Mouse (Mus musculus) forebrain, postnatal 0 days (tissue): Measurements from ENCODE around the gene Crybg3. TPM values are rescaled to one million over a fixed set of nuclear protein-coding genes. Genes with fewer than 3 reads are reported as not detected.
A peak's percentile ranks its signal among the peaks of the same experiment; 100 is the strongest.

Experiments used
- ATAC-seq: fragments of 200-750 bp; cut with Nextera tagmentation; 2 replicates; pipeline ENCODE4 v1.8.0; 2017; ENCODE audit warnings: mild to moderate bottlenecking, moderate library complexity
- DNase-seq: peaks from one replicate; pipeline ENCODE4 v3.0.0-alpha.2; 2015
- H3K27ac ChIP-seq: fragments of 300-500 bp; sonication (generic); 2 replicates; pipeline ENCODE4 v1.5.1; 2014; ENCODE audit warnings: low read depth, mild to moderate bottlenecking, antibody characterized with exemption, low read length, moderate library complexity, mixed read lengths
- H3K27me3 ChIP-seq: fragments of 300-500 bp; sonication (generic); 2 replicates; pipeline ENCODE4 v1.6.1; 2014; ENCODE audit warnings: mild to moderate bottlenecking, low read length, mixed read lengths; ENCODE audit not compliant: insufficient read depth
- H3K36me3 ChIP-seq: fragments of 300-500 bp; sonication (generic); 2 replicates; pipeline ENCODE4 v1.6.1; 2014; ENCODE audit warnings: mild to moderate bottlenecking, moderate library complexity; ENCODE audit not compliant: insufficient read depth
- H3K4me1 ChIP-seq: fragments of 300-500 bp; sonication (generic); 2 replicates; pipeline ENCODE4 v1.6.1; 2014; ENCODE audit warnings: antibody characterized with exemption; ENCODE audit not compliant: insufficient read depth
- H3K4me2 ChIP-seq: fragments of 300-500 bp; sonication (generic); 2 replicates; pipeline ENCODE4 v1.6.1; 2014; ENCODE audit warnings: low read depth, mild to moderate bottlenecking, moderate library complexity
- H3K4me3 ChIP-seq: fragments of 300-500 bp; sonication (generic); 2 replicates; pipeline ENCODE4 v1.5.1; 2014; ENCODE audit warnings: low read depth, low read length, mixed read lengths
- H3K9ac ChIP-seq: fragments of 300-500 bp; sonication (generic); 2 replicates; pipeline ENCODE4 v1.6.1; 2014; ENCODE audit warnings: mild to moderate bottlenecking
- H3K9me3 ChIP-seq: fragments of 300-500 bp; sonication (generic); 2 replicates; pipeline ENCODE4 v1.6.1; 2016; ENCODE audit warnings: low read length
- CTCF ChIP-seq: sonication (generic); IDR thresholded peaks from 2 replicates; pipeline ENCODE4 v1.5.1; 2016; ENCODE audit warnings: antibody characterized with exemption, control low read depth, low read depth
- WGBS: fragments of 180-500 bp; shearing (Covaris S2); extraction: QIAGEN DNeasy Blood & Tissue Kit; methylation state at CpG from one replicate; pipeline ENCODE4 v1.1.7; 2014; 5-methylcytosine and 5-hydroxymethylcytosine counted together
- polyA plus RNA-seq: library from polyadenylated mRNA; unstranded; fragments of >200 nt; fragmentation: Nextera tagmentation; extraction: Ambion mirVana; gene quantifications from 2 replicates; pipeline ENCODE4 v1.2.1, GENCODE M21; 2015
- total RNA-seq: library from RNA; depleted of rRNA; stranded (reverse); fragments of >200 nt; gene quantifications from 2 replicates; pipeline ENCODE4 v1.2.3, GENCODE M21; 2014

Crybg3 gene
- total and polyA plus RNA-seq, 2 experiments from 2014 or later, result 0.92 to 4.7 TPM

DNA sequence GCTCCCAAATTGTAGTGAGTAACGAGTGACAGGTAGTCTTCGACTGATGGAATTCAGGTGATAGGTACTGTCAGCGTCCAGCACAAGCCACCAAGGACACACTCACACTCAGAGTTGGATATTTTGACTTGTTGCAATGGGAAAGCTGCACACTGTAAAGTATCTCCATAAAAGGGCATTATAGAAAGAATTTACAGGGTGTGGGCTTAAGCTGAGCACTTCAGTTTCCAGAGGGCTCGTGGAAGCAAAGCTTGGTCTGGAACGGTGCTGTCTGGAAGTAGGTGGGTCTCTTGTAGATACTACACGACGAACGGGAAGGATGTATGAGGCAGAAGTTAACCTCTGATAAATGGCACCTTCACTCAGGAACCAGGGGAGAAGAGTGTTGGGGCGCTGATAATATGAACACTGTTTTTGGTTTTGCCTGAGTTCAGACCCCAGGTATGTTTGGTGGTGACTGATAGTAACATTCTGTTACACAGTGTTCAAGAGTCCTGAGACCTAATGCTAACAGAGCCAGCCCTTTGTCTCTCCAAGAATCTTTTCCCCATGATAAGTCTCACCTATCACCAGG lies 112.7 kb downstream of the Crybg3 start:
- Histone ChIP-seq H3K27ac (no peak overlapping the region), H3K9me3 (no peaks in the 10 kb centered on the region), H3K4me3 (no peak overlapping the region), H3K4me2 (no peak overlapping the region), H3K9ac (no peak overlapping the region), H3K36me3 (peaks cover 11% of the 10 kb centered on the region; the same call in 1 of the 2 replicates), H3K27me3 (no peaks in the 10 kb centered on the region), H3K4me1 (no peaks in the 10 kb centered on the region)
- no peak for ATAC-seq
- DNase-seq, result no peak
- 93% methylated on average over 9 of the region's 9 CpGs for WGBS
- TF ChIP-seq CTCF, result no peak

DNA sequence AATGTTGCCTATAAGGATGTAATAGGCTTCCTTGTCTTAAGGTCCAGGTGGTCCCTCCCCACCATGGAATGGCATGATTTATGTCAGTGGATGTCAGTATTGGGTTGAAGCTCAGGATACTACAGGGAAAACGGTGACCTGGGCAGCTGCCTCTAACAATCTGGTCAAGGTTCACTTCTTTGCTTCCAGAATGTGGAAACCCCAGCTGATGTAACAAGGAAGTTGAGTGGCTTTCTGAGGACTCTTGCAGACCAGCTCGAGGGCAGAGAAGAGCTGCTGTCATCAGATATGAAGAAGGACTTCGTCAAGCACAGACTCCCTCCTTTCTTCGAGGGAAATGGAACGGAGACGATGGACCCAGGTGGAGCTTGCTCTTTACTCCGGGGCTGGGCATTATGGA lies 113.5 kb downstream of the Crybg3 start:
- ATAC-seq (no peak), DNase-seq (no peak)
- Histone ChIP-seq H3K9ac (no peak overlapping the region), H3K4me3 (no peak overlapping the region), H3K36me3 (peaks cover 10% of the 10 kb centered on the region; the same call in 1 of the 2 replicates), H3K4me2 (no peak overlapping the region), H3K27me3 (no peaks in the 10 kb centered on the region), H3K9me3 (no peaks in the 10 kb centered on the region), H3K27ac (no peak overlapping the region), H3K4me1 (no peaks in the 10 kb centered on the region)
- TF ChIP-seq CTCF, result no peak
- 92% methylated on average over 7 of the region's 7 CpGs for WGBS

DNA sequence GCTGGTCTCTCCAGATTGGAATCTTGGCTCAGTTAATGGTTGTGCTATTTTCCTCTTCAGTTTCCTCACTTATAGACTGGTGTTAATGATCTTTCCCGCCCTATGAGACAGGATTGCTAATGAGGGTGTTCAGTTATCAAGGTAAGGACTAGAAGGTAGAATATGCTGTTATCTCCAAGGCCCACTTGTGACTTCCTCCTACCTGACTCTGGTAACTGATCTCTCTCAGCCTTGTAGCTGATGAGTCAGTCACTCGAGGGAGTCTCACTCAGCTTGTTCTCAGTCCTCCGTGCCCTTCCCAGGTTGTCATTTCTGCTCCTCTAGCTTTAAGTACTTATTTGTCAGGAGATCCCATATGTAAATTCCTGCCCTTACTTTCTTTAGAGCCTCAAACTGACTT lies 122.8 kb downstream of the Crybg3 start:
- no peaks in the 10 kb centered on the region for H3K27me3 ChIP-seq
- H3K4me3 ChIP-seq, result no peak overlapping the region
- TF ChIP-seq CTCF, result no peak
- WGBS, result 92% methylated on average over 3 of the region's 3 CpGs
- no peak overlapping the region for H3K27ac ChIP-seq
- peaks cover 4% of the 10 kb centered on the region; the same call in 1 of the 2 replicates for H3K36me3 ChIP-seq
- DNase-seq (no peak), ATAC-seq (no peak)
- H3K4me1 ChIP-seq, result no peaks in the 10 kb centered on the region
- no peak overlapping the region for H3K9ac ChIP-seq
- H3K9me3 ChIP-seq, result no peaks in the 10 kb centered on the region
- no peak overlapping the region for H3K4me2 ChIP-seq

DNA sequence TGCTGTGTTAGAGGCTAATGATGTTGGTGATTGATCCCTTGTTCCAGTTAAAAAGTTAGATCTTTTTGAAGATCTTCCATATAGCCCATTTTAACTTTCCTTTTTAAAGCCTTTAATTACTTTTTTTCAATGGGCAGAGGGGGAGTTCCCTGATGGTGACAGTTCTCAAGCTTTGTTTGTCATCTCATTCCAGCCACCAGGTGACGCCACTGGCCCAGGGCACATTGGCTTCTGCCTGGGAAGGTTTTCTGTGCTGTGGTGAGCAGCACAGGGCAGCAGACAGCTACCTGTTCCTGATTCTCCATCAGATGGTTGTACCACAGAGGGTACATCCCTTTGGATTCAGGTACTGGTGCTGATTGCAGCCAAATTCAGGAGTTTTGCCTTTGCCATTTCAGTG lies 126.0 kb downstream of the Crybg3 start:
- Histone ChIP-seq H3K27me3 (no peaks in the 10 kb centered on the region), H3K9me3 (no peaks in the 10 kb centered on the region), H3K9ac (no peak overlapping the region), H3K4me2 (no peak overlapping the region), H3K36me3 (no peaks in the 10 kb centered on the region), H3K4me3 (no peak overlapping the region), H3K27ac (no peak overlapping the region), H3K4me1 (no peaks in the 10 kb centered on the region)
- peak; percentile 81 for TF ChIP-seq CTCF
- peak; percentile 55 for DNase-seq
- 8% methylated on average over 1 of the region's 1 CpGs for WGBS
- no peak for ATAC-seq

DNA sequence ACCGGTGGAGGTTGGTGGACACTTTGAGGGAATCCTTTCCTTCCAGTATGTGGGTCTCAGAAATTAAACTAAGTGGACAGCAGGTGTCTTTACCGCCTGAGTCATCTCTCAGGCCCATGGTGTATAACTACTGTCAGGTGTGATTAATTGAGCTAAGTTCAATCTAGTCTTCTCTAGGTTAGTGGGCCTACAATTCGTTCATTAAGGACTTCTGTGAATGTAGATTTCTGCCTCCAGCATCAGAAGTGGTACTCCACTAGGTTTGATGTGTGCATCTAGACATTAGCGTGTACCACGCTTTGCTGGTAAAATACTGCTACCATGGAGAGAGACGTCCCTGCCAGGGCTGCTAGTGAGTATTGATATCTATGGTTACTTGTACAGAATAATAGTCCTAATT lies 128.2 kb downstream of the Crybg3 start:
- Histone ChIP-seq H3K4me2 (peak overlapping the region; percentile 58), H3K27me3 (no peaks in the 10 kb centered on the region), H3K4me3 (peak overlapping the region; percentile 64), H3K9ac (0 out of 2 replicates have a peak overlapping the region, but pooled peaks have one; percentile 64), H3K27ac (no peak overlapping the region), H3K9me3 (no peaks in the 10 kb centered on the region), H3K36me3 (no peaks in the 10 kb centered on the region), H3K4me1 (no peaks in the 10 kb centered on the region)
- WGBS, result 50% methylated on average over 6 of the region's 6 CpGs
- no peak for ATAC-seq
- no peak for TF ChIP-seq CTCF
- no peak for DNase-seq

DNA sequence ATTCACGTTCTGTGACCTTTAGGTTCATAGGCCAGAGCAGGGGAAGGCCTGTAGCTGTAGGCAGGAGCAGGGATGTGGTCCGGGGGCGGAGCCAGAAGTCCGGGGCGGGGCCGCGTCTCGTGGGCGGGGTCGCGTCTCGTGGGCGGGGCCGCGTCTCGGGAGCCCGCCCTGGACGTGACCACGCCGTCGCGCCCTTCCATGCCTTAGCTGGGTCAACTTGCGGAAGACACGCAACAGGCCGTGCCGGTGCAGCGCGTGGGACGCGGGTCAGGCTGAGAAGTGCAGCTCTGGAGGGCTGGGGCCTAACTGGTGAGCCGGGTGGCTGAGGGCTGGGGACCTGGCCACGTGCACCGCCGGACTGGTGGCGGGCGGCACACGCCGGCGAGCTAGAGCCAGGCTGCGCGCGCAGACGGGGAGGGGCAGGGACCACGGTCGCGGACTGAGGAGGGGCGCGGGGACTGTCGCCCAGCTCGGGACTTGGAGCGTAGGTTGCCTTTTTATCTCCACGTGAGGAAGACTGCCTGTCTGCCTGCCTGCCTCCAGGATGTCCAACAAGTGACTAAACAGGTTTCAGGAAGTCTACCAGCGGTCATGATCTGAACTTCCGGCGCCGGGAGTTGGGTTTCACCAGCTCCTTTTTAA lies 129.0 kb downstream of the Crybg3 start, which contains the start of gene Riox2:
Gene Riox2 (plus strand): TSS at position 139 of the 642 bp plus-strand sequence.
- H3K36me3 ChIP-seq, result no peaks in the 10 kb centered on the region
- peak; percentile 95 for ATAC-seq
- H3K27ac ChIP-seq, result no peak within 1 kb of the TSS
- no peak for TF ChIP-seq CTCF
- no peaks in the 10 kb centered on the region for H3K4me1 ChIP-seq
- 3% methylated on average over 50 of the region's 56 CpGs for WGBS
- H3K9me3 ChIP-seq, result no peaks in the 10 kb centered on the region
- H3K9ac ChIP-seq, result peak within 1 kb of the TSS; percentile 64
- peak within 1 kb of the TSS; percentile 64 for H3K4me3 ChIP-seq
- H3K4me2 ChIP-seq, result peak within 1 kb of the TSS; percentile 58
- DNase-seq, result peak; percentile 83
- H3K27me3 ChIP-seq, result no peaks in the 10 kb centered on the region

DNA sequence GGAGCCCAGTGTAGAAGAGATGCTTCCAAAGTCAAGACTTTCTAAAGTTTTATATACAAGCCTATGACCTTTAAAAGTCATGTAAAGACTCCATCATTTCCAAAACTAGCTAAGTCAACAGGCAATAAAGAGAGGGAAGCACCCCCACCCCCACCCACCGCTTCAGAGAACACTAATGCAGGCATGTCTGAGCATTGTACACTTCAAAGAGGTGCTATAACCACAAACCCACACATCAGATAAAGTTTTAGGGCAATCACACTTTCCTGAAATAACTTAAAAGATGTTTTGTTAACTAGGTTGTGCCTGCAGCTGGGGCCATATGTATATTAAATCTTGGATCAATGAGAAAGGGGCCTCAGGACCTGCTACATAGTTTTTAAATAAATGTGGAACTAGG lies 130.9 kb downstream of the Crybg3 start:
- ATAC-seq, result no peak
- H3K9me3 ChIP-seq, result no peaks in the 10 kb centered on the region
- no peak for TF ChIP-seq CTCF
- H3K27ac ChIP-seq, result no peak overlapping the region
- H3K36me3 ChIP-seq, result no peaks in the 10 kb centered on the region
- no peaks in the 10 kb centered on the region for H3K27me3 ChIP-seq
- H3K4me2 ChIP-seq, result no peak overlapping the region
- no peak for DNase-seq
- H3K9ac ChIP-seq, result no peak overlapping the region
- H3K4me1 ChIP-seq, result no peaks in the 10 kb centered on the region
- H3K4me3 ChIP-seq, result no peak overlapping the region
- 93% methylated on average over 1 of the region's 1 CpGs for WGBS
